Mouse (Mus musculus) spleen, adult 2 months (tissue): ENCODE data around the gene Parp8. TPM values are rescaled to one million over a fixed set of nuclear protein-coding genes. Genes with fewer than 3 reads are reported as not detected.

Experiments
- DNase-seq, 2 experiments: peaks; one replicate each; pipeline versions ENCODE4 v3.0.0 to v3.0.0-alpha.2; 2012 to 2021; ENCODE audit warnings: low spot score in 2 of 2, low read depth in 1 of 2
- H3K27ac ChIP-seq: fragments of 200-500 bp; 2 replicates; pipeline ENCODE4 v1.5.1; 2012; ENCODE audit warnings: low read length, inconsistent platforms; ENCODE audit not compliant: insufficient read depth
- H3K27me3 ChIP-seq: fragments of 200-500 bp; 2 replicates; pipeline ENCODE4 v1.6.1; 2012; ENCODE audit warnings: mild to moderate bottlenecking, moderate library complexity, low read length, inconsistent platforms; ENCODE audit not compliant: control insufficient read depth, insufficient read depth
- H3K36me3 ChIP-seq: fragments of 200-500 bp; 2 replicates; pipeline ENCODE4 v1.6.1; 2012; ENCODE audit warnings: mild to moderate bottlenecking, low read length, inconsistent platforms; ENCODE audit not compliant: control insufficient read depth, insufficient read depth
- H3K4me1 ChIP-seq: fragments of 200-500 bp; 2 replicates; pipeline ENCODE4 v1.6.1; 2011; ENCODE audit warnings: inconsistent platforms; ENCODE audit not compliant: control insufficient read depth, insufficient read depth, insufficient read length
- H3K4me3 ChIP-seq: fragments of 200-500 bp; 2 replicates; pipeline ENCODE4 v1.5.1; 2011; ENCODE audit warnings: mild to moderate bottlenecking, inconsistent platforms; ENCODE audit not compliant: insufficient read depth, insufficient read length; ENCODE audit errors: extremely low read depth
- CTCF ChIP-seq: fragments of 200-500 bp; IDR thresholded peaks from 2 replicates; pipeline ENCODE4 v1.5.1; 2011; ENCODE audit warnings: mild to moderate bottlenecking, inconsistent platforms; ENCODE audit not compliant: insufficient read depth, insufficient read length, insufficient replicate concordance; ENCODE audit errors: extremely low read depth
- POLR2A ChIP-seq: fragments of 200-500 bp; IDR thresholded peaks from 2 replicates; pipeline ENCODE4 v1.6.1; 2011; ENCODE audit warnings: low read depth, low read length, inconsistent platforms
- WGBS: fragments of 180-500 bp; shearing (Covaris S2); methylation state at CpG from one replicate; pipeline ENCODE4 v1.1.7; 2018; 5-methylcytosine and 5-hydroxymethylcytosine counted together
- polyA plus RNA-seq: library from polyadenylated mRNA; depleted of rRNA; stranded (reverse); fragments of >200 nt; gene quantifications from 2 replicates; pipeline ENCODE4 v1.2.3, GENCODE M21; 2012

Parp8 gene
- polyA plus RNA-seq, 1 experiment: 10.8 TPM

DNA sequence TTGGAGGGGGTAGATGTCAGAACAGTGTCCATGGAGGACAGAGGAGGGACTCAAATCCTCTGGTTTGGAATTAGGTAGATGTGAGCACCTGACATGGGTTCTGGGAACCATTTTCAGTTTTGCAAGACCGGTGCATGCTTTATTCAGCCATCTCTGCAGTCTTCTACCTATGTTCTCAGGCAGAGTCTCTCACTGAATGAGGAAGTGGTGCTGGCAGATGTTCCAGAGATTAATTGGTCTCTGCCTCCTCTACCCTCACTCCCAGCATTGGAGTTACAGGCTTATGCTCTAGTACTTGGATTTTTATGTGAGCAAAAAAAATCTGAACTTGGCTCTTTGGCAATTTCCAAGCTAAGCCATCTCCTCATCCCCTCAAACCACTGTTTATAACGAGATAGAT lies 17.8 kb downstream of the Parp8 start:
- DNase-seq: no peak
- Histone ChIP-seq H3K27ac (no peak overlapping the region), H3K36me3 (0 out of 2 replicates have a peak, but pooled peaks cover 2% of the 10 kb centered on the region), H3K4me3 (no peak overlapping the region), H3K27me3 (no peaks in the 10 kb centered on the region), H3K4me1 (no peaks in the 10 kb centered on the region; the same call in 1 of the 2 replicates)
- TF ChIP-seq CTCF (no peak), POLR2A (no peak)
- 73% methylated on average over 2 of the region's 2 CpGs for WGBS

DNA sequence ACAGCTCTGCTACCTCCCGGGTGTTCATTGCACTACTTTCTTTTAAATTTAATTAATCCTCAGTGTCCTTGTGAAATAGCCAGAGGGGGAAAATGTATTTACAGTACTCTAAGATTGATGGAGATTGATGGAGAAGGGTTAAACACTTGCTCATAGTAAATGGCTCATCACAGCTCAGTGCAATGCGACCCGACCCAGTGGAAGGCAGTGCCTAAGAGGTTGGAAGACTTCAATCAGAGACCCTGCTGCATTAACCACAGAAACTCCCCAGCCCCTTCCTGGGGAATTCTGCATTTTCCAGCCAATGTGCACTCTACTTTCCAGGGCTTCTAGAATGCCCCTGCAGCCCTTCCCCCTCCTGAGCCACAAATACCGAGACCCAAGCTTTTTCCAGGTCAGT lies 18.7 kb downstream of the Parp8 start:
- H3K4me1 ChIP-seq: no peaks in the 10 kb centered on the region; the same call in 1 of the 2 replicates
- H3K36me3 ChIP-seq: 0 out of 2 replicates have a peak, but pooled peaks cover 2% of the 10 kb centered on the region
- 83% methylated on average over 4 of the region's 4 CpGs for WGBS
- no peak for DNase-seq
- H3K27me3 ChIP-seq: no peaks in the 10 kb centered on the region
- no peak for TF ChIP-seq CTCF
- TF ChIP-seq POLR2A: no peak
- H3K27ac ChIP-seq: no peak overlapping the region
- no peak overlapping the region for H3K4me3 ChIP-seq

DNA sequence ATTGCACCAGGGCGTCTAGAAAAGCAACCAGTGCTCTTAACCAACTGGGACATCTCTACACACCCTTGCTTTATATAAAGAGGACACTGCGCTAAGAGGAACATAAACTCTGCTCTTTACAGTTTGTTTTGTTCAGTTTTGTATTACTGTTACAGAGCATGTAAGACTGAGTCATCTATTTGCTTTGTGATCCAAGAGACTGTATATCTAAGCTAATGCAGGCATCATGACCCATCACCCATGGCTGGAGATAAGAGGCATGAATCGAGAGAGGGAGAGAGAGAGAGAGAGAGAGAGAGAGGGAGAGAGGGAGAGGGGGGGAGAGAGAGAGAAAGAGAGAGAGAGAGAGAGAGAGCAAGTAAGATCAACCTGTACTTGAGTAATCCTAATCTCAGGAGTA lies 24.8 kb downstream of the Parp8 start:
- no peaks in the 10 kb centered on the region for H3K27me3 ChIP-seq
- WGBS: 91% methylated on average over 3 of the region's 3 CpGs
- H3K4me1 ChIP-seq: no peaks in the 10 kb centered on the region
- H3K36me3 ChIP-seq: peaks cover under 1% of the 10 kb centered on the region; the same call in 1 of the 2 replicates
- no peak for DNase-seq
- no peak overlapping the region for H3K4me3 ChIP-seq
- H3K27ac ChIP-seq: no peak overlapping the region
- no peak for TF ChIP-seq POLR2A
- no peak for TF ChIP-seq CTCF

DNA sequence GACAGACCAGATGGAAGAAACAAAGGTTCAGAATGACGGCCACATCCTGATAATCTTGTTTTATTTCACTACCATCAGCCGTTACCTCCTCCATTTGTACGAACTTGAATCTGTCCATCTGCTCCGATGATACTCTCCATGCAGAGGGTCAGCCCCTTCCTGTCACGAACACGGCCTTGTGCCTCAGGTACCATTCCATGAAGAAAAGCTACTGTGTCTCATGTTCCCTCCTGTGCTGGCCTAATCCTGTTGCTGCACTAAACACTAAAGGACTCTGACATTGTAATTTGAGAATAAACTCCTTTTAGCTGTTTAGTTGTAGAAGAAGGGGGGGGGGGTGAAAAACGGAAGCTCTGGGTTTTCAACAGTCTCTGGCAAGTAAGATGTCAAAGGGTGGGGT lies 33.8 kb downstream of the Parp8 start:
- Histone ChIP-seq H3K27ac (no peak overlapping the region), H3K4me3 (no peak overlapping the region), H3K4me1 (peaks cover 7% of the 10 kb centered on the region; the same call in 1 of the 2 replicates), H3K27me3 (no peaks in the 10 kb centered on the region), H3K36me3 (peaks cover 1% of the 10 kb centered on the region; the same call in 1 of the 2 replicates)
- DNase-seq: no peak
- TF ChIP-seq POLR2A (no peak), CTCF (no peak)
- 82% methylated on average over 7 of the region's 7 CpGs for WGBS

DNA sequence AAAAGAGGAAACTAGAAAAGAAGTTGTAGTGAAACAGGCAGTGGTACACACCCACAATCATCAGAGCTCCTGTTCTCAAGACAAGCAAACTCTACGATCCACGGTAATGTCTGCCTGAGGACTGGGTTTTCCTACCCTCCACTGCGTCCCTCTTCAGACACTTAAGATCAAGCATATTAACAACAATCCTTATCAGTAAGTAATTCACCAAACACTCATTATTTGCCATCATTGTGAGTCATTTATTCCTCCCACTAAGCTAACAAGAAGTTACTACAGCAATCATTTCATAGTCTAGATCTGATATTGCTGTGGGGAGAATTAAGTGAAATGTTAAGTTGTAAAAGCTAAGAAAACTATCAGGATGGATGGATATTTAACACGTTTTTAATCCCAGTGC lies 35.0 kb downstream of the Parp8 start:
- WGBS: 85% methylated on average over 4 of the region's 4 CpGs

DNA sequence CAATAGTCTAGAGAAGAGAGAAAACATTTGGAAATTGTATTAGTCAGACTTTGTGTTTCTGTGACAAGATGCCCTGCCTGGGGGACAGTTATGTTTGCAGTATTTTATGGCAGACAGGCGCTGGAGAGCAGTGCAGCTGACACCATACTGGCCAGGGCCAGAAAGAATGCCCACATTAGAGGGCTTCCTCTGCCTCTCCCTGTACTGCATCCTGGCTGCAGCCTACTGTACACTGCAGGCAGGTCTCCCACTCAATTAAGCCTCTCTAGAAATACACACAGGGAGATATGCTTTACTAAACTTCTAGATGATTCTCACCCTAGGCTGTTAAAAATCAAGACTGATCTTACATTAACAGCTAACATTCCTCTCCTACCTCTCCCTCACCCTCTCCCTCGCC lies 36.6 kb downstream of the Parp8 start:
- peaks cover 7% of the 10 kb centered on the region; the same call in 1 of the 2 replicates for H3K4me1 ChIP-seq
- DNase-seq: no peak
- H3K36me3 ChIP-seq: no peaks in the 10 kb centered on the region
- no peaks in the 10 kb centered on the region for H3K27me3 ChIP-seq
- H3K4me3 ChIP-seq: no peak overlapping the region
- no peak overlapping the region for H3K27ac ChIP-seq
- no peak for TF ChIP-seq CTCF
- no peak for TF ChIP-seq POLR2A
- 91% methylated on average over 2 of the region's 2 CpGs for WGBS

More for the DNA sequence above, 35.0 kb downstream of the Parp8 start:
- Histone ChIP-seq H3K4me3 (no peak overlapping the region), H3K27ac (no peak overlapping the region), H3K36me3 (no peaks in the 10 kb centered on the region; the same call in 1 of the 2 replicates), H3K27me3 (no peaks in the 10 kb centered on the region), H3K4me1 (peaks cover 7% of the 10 kb centered on the region; the same call in 1 of the 2 replicates)
- no peak for TF ChIP-seq CTCF
- no peak for TF ChIP-seq POLR2A
- no peak for DNase-seq

DNA sequence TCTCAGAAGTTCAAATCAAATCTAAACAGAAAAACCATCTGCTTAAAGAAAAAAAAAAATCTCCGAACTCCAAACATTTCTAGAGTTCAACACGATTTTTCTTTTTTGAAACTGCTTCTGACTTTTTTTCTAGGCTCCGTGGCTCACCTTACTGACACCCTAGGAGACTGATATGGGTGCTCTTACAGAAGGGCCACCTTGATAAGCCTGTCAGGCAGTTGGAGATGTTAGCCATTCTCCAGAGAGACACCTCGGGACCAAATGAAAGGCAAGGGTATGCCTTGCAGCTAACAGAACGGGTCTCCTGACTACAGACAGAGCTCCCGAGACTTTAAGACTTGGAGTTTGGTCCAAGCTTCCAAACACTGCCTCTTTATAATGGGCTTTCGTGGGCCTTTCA lies 37.1 kb downstream of the Parp8 start:
- TF ChIP-seq POLR2A (no peak), CTCF (no peak)
- 85% methylated on average over 7 of the region's 7 CpGs for WGBS
- no peaks in the 10 kb centered on the region for H3K27me3 ChIP-seq
- H3K36me3 ChIP-seq: no peaks in the 10 kb centered on the region
- no peak for DNase-seq
- peaks cover 7% of the 10 kb centered on the region; the same call in 1 of the 2 replicates for H3K4me1 ChIP-seq
- no peak overlapping the region for H3K4me3 ChIP-seq
- no peak overlapping the region for H3K27ac ChIP-seq
